ENCODE assay signal across 12 mouse cellular contexts in genomic region chr12:75766395-75766794, GRCm38 (mm10). TPM values are rescaled to one million over a fixed set of nuclear protein-coding genes. Genes with fewer than 3 reads are reported as not detected.
DNase-seq lines count a peak whose midpoint lies in the region; ATAC-seq lines count a peak whose summit lies in the region.
"Had no signal": no experiment of that assay in that cellular context is flagged by ENCODE, and none has a peak within 500 bp of the region (broad histone marks: within the 10 kb centered on the region; RNA-seq: fewer than 3 reads in every experiment).

No protein-coding gene starts in this region.

- H3K27me3 ChIP-seq in intestine, embryonic 15.5 days (replicated peaks), result no peaks in the 10 kb centered on the region
- H3K27me3 ChIP-seq in intestine, embryonic 16.5 days (replicated peaks; ENCODE audit: control insufficient read depth, insufficient read depth, low read length), result no peaks in the 10 kb centered on the region
- H3K27me3 ChIP-seq in embryonic facial prominence, embryonic 14.5 days (replicated peaks; ENCODE audit: control insufficient read depth, insufficient read depth, low read length), result no peaks in the 10 kb centered on the region
- H3K27me3 ChIP-seq: hindbrain, embryonic 13.5 days had no signal

- ATAC-seq in intestine, embryonic 15.5 days, result 0 out of 2 replicates have a peak, but pooled peaks have one; percentile 19
- no peak for ATAC-seq in intestine, embryonic 16.5 days
- no peak for ATAC-seq in embryonic facial prominence, embryonic 14.5 days (ENCODE audit: low read depth)

- H3K27ac ChIP-seq in intestine, embryonic 15.5 days, result no peak overlapping the region
- no peak overlapping the region for H3K27ac ChIP-seq in intestine, embryonic 16.5 days (ENCODE audit: low read length)
- H3K27ac ChIP-seq in embryonic facial prominence, embryonic 14.5 days (replicated peaks; ENCODE audit: low read depth, low read length), result 0 out of 2 replicates have a peak overlapping the region, but pooled peaks have one; percentile 10
- H3K27ac ChIP-seq: hindbrain, embryonic 13.5 days; layer of hippocampus, adult 2 months; macrophage had no signal

- no peak overlapping the region for H3K4me3 ChIP-seq in intestine, embryonic 15.5 days (replicated peaks)
- no peak overlapping the region for H3K4me3 ChIP-seq in intestine, embryonic 16.5 days (ENCODE audit: low read length)
- no peak overlapping the region for H3K4me3 ChIP-seq in embryonic facial prominence, embryonic 14.5 days (ENCODE audit: low read depth, low read length)
- H3K4me3 ChIP-seq: hindbrain, embryonic 13.5 days; layer of hippocampus, adult 2 months had no signal

- peak; percentile 50 for DNase-seq in 416B (ENCODE audit: low read depth)
- peak; percentile 33 for DNase-seq in embryonic facial prominence, embryonic 14.5 days (ENCODE audit: low spot score)
- peak; percentile 25 to 37 for DNase-seq in kidney, postnatal 36 days
- DNase-seq in urinary bladder, adult 18-20 months (ENCODE audit: low spot score in 2 of 2), result no peak
- DNase-seq in left cerebral cortex, adult 9 months (ENCODE audit: low spot score in 2 of 2), result no peak
- DNase-seq: cerebellum, postnatal 36 days; right cerebral cortex, postnatal 4 days had no signal

- H3K4me1 ChIP-seq in intestine, embryonic 15.5 days (replicated peaks), result 0 out of 2 replicates have a peak, but pooled peaks cover 6% of the 10 kb centered on the region
- peaks cover 6% of the 10 kb centered on the region; the same call in 1 of the 2 replicates for H3K4me1 ChIP-seq in intestine, embryonic 16.5 days (ENCODE audit: control insufficient read depth, insufficient read depth, low read length)
- no peaks in the 10 kb centered on the region for H3K4me1 ChIP-seq in embryonic facial prominence, embryonic 14.5 days (ENCODE audit: control insufficient read depth, insufficient read depth, low read length)
- H3K4me1 ChIP-seq: hindbrain, embryonic 13.5 days had no signal

- no peaks in the 10 kb centered on the region for H3K36me3 ChIP-seq in intestine, embryonic 15.5 days
- H3K36me3 ChIP-seq in intestine, embryonic 16.5 days (ENCODE audit: control insufficient read depth, insufficient read depth, low read length), result no peaks in the 10 kb centered on the region
- H3K36me3 ChIP-seq in embryonic facial prominence, embryonic 14.5 days (ENCODE audit: control insufficient read depth, insufficient read depth, low read length), result no peaks in the 10 kb centered on the region
- H3K36me3 ChIP-seq: hindbrain, embryonic 13.5 days had no signal

- 47% methylated on average over 6 of the region's 6 CpGs for WGBS in intestine, embryonic 15.5 days
- WGBS in intestine, embryonic 16.5 days, result 47% methylated on average over 6 of the region's 6 CpGs
- WGBS in embryonic facial prominence, embryonic 14.5 days, result 37% methylated on average over 6 of the region's 6 CpGs

- no peaks in the 10 kb centered on the region for H3K9me3 ChIP-seq in intestine, embryonic 15.5 days
- H3K9me3 ChIP-seq in intestine, embryonic 16.5 days (ENCODE audit: control insufficient read depth, low read length), result no peaks in the 10 kb centered on the region
- H3K9me3 ChIP-seq in embryonic facial prominence, embryonic 14.5 days (ENCODE audit: control insufficient read depth, low read length), result no peaks in the 10 kb centered on the region
- H3K9me3 ChIP-seq: hindbrain, embryonic 13.5 days had no signal

- no peak overlapping the region for H3K9ac ChIP-seq in intestine, embryonic 15.5 days
- H3K9ac ChIP-seq in intestine, embryonic 16.5 days (ENCODE audit: low read depth, low read length), result no peak overlapping the region
- 0 out of 2 replicates have a peak overlapping the region, but pooled peaks have one; percentile 5 for H3K9ac ChIP-seq in embryonic facial prominence, embryonic 14.5 days (ENCODE audit: low read depth, low read length)
- H3K9ac ChIP-seq: hindbrain, embryonic 13.5 days had no signal

- H3K4me2 ChIP-seq in intestine, embryonic 15.5 days (replicated peaks), result no peak overlapping the region
- no peak overlapping the region for H3K4me2 ChIP-seq in intestine, embryonic 16.5 days (ENCODE audit: low read depth, low read length)
- no peak overlapping the region for H3K4me2 ChIP-seq in embryonic facial prominence, embryonic 14.5 days (ENCODE audit: low read depth, low read length)
- H3K4me2 ChIP-seq: hindbrain, embryonic 13.5 days had no signal

RNA-seq across cellular contexts. Expression of gene Sgpp1, which starts 30.9 kb away (rescaled TPM):
- 16.2 and 16.3 TPM in 2 replicates for polyA plus RNA-seq in intestine, embryonic 15.5 days (2015; fragmentation: Nextera tagmentation; extraction: Ambion mirVana)
- 9.6 and 12.6 TPM in 2 replicates for polyA plus RNA-seq in intestine, embryonic 16.5 days (2015; fragmentation: Nextera tagmentation; extraction: Ambion mirVana)
- polyA plus RNA-seq in embryonic facial prominence, embryonic 14.5 days (2014; fragmentation: Nextera tagmentation; extraction: Ambion mirVana), result 28.1 and 31.6 TPM in 2 replicates

RNA-seq across cellular contexts. Expression of gene Syne2, which starts 51.5 kb away (rescaled TPM):
- 35.7 and 37.6 TPM in 2 replicates for polyA plus RNA-seq in intestine, embryonic 15.5 days (2015; fragmentation: Nextera tagmentation; extraction: Ambion mirVana)
- 26.1 and 28.4 TPM in 2 replicates for polyA plus RNA-seq in intestine, embryonic 16.5 days (2015; fragmentation: Nextera tagmentation; extraction: Ambion mirVana)
- 36.6 and 39.4 TPM in 2 replicates for polyA plus RNA-seq in embryonic facial prominence, embryonic 14.5 days (2014; fragmentation: Nextera tagmentation; extraction: Ambion mirVana)

Comparison
In these comparisons a context has a peak if more than half of its experiments do, and no peak if none do; other contexts are left out.
1. DNase-seq: peak in 416B (single experiment), embryonic facial prominence, embryonic 14.5 days (single experiment) and kidney, postnatal 36 days (2 of 2); none in urinary bladder, adult 18-20 months (0 of 2) and left cerebral cortex, adult 9 months (0 of 2).